Mouse (Mus musculus) bone marrow, adult 2 months (tissue): Measurements from ENCODE around the gene Vdr. TPM values are rescaled to one million over a fixed set of nuclear protein-coding genes. Genes with fewer than 3 reads are reported as not detected.

Experiments
- H3K27ac ChIP-seq: fragments of 200-500 bp; 2 replicates; pipeline ENCODE4 v1.5.1; 2012; ENCODE audit warnings: low read depth, mild to moderate bottlenecking, control low read depth, inconsistent platforms, low read length; ENCODE audit not compliant: control insufficient read depth, poor library complexity, insufficient read depth
- H3K4me1 ChIP-seq: fragments of 200-500 bp; 2 replicates; pipeline ENCODE4 v1.6.1; 2011; ENCODE audit warnings: low read length; ENCODE audit not compliant: control insufficient read depth, insufficient read depth
- H3K4me3 ChIP-seq: fragments of 200-500 bp; replicated peaks from 2 replicates; pipeline ENCODE3; 2011; ENCODE audit warnings: mild to moderate bottlenecking, low read depth, low read length, control low read depth; ENCODE audit not compliant: control insufficient read depth
- CTCF ChIP-seq: fragments of 200-500 bp; IDR thresholded peaks from 2 replicates; pipeline ENCODE4 v1.5.1; 2011; ENCODE audit warnings: low read length, control low read depth; ENCODE audit not compliant: control insufficient read depth, insufficient read depth
- POLR2A ChIP-seq: fragments of 200-500 bp; IDR thresholded peaks from 2 replicates; pipeline ENCODE4 v1.6.1; 2011; ENCODE audit warnings: low read depth, mild to moderate bottlenecking, control low read depth, low read length, borderline replicate concordance; ENCODE audit not compliant: control insufficient read depth
- WGBS: fragments of 180-500 bp; shearing (Covaris S2); methylation state at CpG from one replicate; pipeline ENCODE4 v1.1.7; 2018; 5-methylcytosine and 5-hydroxymethylcytosine counted together
- polyA plus RNA-seq: library from polyadenylated mRNA; stranded (reverse); fragments of >200 nt; gene quantifications from 2 replicates; pipeline ENCODE4 v1.2.4, GENCODE M21; 2011; ENCODE audit warnings: low replicate concordance; ENCODE audit not compliant: missing spikeins, insufficient read depth, insufficient read length

Vdr gene
- polyA plus RNA-seq, 1 experiment = 1.5 TPM

DNA sequence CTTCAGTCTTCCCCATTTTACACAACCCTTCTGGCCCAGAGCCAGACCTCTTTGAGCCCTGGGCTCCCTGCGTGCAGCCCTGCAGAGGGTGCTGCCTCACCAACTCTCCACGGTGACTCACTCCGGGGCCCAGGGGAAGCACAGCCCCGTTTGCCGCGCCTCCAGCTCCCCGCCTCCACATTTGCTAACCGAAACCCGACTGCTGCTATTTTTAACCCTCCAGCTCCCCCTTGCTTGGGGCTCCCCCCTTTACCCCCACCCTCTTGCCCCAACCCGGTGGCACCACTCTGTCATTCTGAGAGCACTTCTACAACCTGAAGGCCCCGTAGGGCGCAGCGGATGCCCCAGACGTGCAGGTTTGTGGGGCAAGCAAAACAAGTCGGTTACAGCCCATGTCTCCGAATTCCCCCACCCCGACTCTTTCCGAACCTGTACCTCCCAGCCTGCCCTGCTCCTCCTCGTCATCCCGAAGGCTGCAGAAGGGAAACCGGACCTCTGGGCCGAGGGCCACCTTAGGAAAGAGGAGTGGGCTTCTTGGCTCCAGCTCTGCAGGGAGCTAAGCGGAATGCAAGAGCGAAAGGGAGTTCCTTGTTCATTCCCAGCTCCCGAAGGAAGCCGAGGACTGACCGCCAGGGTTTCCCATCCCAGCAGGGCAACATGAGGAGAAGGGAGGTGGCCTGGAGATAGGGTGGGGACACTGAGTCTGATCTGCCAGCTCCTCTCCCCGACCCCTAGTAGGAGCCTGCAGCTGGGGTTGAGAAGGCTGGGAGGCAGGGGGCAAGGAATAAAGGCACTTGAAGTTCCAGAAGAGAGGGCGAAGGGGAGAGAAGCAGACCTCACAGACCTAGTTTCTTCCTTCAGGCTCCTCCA lies 85.1 kb downstream of the Vdr start:
- 6% methylated on average over 29 of the region's 29 CpGs for WGBS
- peak overlapping the region; percentile 43 for H3K4me3 ChIP-seq
- H3K4me1 ChIP-seq = peaks cover 25% of the 10 kb centered on the region
- peak; percentile 51; the same call in 1 of the 2 replicates for TF ChIP-seq POLR2A
- TF ChIP-seq CTCF = peak; percentile 67
- H3K27ac ChIP-seq = peak overlapping the region; percentile 78

DNA sequence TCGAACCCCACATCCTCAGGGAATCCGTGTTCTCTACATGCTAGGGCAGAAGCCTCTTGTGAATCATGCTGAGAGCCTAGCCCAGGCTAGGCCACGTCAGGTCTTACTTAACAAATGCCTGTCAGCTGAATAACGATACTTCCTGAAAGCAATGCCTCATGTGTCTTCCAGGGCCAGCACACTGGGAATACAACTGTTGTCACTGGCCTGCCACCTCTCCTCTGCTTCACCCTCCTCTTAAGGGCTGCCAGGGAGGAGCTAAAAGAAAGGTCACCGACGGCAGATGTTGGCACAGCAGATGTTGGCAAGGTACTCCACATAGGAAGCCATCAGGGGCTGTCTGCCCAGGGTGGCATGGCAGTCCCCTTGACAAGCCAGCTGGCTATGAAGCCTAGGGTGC lies 86.4 kb downstream of the Vdr start:
- 35% methylated on average over 6 of the region's 6 CpGs for WGBS
- peaks cover 23% of the 10 kb centered on the region for H3K4me1 ChIP-seq

DNA sequence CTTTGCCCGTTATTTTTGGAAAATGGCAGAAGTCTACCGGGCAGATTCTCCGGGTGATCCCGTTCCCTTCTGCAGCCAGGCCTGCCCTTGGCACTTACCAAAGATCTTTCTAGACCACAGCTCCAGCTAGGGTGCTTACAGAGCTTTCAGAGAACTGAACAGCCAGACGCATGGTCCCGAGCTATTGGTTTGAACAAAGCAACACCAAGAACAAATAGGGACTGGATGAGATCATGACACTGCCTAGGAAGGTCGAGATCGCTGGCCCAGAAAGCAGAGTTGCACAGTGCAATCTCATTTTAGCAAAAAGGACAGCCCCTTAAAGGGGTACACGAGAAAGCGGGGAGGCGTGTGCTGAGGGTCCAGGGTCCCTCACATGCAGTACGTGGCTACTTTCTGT lies 87.0 kb downstream of the Vdr start:
- TF ChIP-seq CTCF (no peak), POLR2A (no peak)
- H3K4me1 ChIP-seq = peaks cover 23% of the 10 kb centered on the region
- 73% methylated on average over 12 of the region's 12 CpGs for WGBS

More for the DNA sequence above, 86.4 kb downstream of the Vdr start:
- no peak overlapping the region for H3K27ac ChIP-seq
- TF ChIP-seq CTCF = no peak
- TF ChIP-seq POLR2A = no peak
- no peak overlapping the region for H3K4me3 ChIP-seq

DNA sequence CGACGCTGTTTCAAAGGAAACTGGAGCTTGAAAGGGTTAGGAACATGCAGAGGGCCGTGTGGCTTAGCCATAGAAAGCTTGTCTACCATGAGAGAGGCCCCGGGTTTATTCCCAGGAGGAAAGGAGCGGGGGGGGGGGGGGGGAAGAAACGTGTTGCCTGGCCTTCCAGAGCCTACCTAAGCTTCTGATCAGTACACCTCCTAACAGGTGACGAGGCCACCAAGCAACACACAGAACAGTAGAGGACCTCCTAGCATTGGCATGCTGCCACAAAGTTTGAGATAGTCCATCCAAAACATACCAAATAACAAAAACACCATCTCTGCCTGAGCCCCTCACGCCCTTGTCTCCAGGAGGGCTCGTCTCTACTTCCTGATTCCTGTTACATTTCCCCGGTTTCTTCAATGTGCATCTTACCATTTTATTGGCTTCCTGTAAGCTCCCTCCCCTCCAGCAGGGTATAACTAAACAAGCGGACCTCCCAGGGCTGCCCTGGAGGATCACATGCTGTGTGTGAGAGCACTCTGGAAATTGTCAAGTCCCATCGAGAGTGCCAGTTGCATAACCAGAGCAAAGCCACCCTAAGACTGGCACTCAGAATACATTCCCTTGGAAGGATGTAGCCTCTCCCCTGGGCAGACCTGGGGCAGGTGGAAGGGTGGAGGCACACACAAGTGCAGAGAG lies 87.7 kb downstream of the Vdr start:
- Histone ChIP-seq H3K4me1 (peaks cover 20% of the 10 kb centered on the region), H3K27ac (no peak overlapping the region; the same call in 1 of the 2 replicates), H3K4me3 (no peak overlapping the region)
- TF ChIP-seq CTCF (no peak), POLR2A (no peak)
- WGBS = 18% methylated on average over 12 of the region's 12 CpGs

More for the DNA sequence above, 87.0 kb downstream of the Vdr start:
- no peak overlapping the region for H3K4me3 ChIP-seq
- no peak overlapping the region for H3K27ac ChIP-seq

DNA sequence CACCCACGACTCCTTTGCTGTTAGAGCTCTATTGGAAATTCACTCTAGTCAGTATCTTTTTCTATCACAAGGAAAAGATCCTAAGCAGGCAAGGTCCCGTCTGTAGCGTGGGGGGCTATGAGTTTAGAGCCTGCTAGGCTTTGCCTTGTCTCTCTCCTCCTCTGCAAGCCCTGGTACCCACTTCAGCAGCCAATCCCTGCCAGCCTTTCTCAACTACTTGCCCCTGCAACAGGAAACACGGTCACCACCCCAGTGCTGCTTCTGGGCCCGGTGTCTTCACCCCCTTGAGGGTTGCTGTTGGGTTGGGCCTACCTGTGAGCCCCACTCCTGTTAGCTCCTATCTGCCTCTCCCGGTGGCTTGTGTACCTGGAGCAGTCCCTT lies 88.5 kb downstream of the Vdr start:
- no peak overlapping the region for H3K4me3 ChIP-seq
- 14% methylated on average over 6 of the region's 6 CpGs for WGBS
- peaks cover 20% of the 10 kb centered on the region for H3K4me1 ChIP-seq
- TF ChIP-seq CTCF (no peak), POLR2A (no peak)
- H3K27ac ChIP-seq = peak overlapping the region; percentile 90

DNA sequence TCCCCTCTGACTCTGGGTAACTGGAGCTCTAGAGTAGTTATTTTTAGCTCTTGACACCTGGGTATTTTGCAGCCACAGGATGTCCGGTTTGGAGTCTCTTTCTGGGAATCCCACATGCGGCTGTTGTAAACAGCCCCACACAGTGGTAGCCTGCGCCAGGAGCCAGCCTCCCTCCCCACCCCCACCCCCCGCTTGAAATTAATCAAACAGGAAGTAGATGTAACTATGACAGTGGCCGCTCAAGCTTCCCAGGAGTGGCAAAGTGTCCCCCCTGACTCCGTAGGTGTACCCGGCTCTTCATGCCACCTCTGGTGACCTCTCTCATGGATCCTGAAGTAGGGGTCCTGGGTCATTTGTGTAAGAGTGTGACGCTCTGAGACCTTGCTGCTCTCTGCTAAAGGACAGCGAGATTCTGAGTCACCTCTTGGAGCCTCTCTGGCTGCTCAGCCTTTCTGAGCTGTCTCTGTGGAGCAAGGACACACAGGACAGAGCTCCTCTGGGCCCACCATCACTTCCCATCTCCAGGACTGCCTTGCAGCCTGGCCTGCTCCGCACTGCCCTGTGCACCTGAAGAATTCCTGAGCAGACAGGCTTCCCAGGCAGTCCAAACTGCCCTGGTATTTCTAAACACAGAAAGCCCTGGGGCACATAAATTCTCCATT lies 89.0 kb downstream of the Vdr start:
- H3K4me3 ChIP-seq = no peak overlapping the region
- peak overlapping the region; percentile 90 for H3K27ac ChIP-seq
- WGBS = 11% methylated on average over 10 of the region's 10 CpGs
- H3K4me1 ChIP-seq = peaks cover 20% of the 10 kb centered on the region
- TF ChIP-seq CTCF = no peak
- no peak for TF ChIP-seq POLR2A

DNA sequence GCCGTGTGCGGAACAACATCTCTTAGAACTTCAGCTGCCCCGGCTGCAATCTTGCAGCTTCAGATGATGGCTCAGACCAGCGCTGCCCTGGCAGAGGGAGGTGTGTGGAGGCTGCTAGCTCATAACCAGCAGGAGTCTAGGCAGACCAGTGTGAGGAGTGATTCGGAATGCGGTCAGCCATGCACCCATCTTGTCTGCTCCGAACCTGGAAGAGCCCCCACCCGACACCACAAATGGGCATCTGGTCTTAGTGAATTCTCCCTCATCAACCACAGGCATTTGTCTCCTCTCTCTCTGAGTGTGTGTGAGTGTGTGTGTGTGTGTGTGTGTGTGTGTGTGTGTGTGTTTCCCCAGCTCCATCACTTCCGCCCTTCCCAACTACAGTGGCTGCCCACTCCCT lies 90.5 kb downstream of the Vdr start:
- TF ChIP-seq CTCF (no peak), POLR2A (no peak)
- 76% methylated on average over 9 of the region's 9 CpGs for WGBS
- Histone ChIP-seq H3K4me3 (no peak overlapping the region), H3K27ac (no peak overlapping the region), H3K4me1 (peaks cover 20% of the 10 kb centered on the region)
